Mouse (Mus musculus) layer of hippocampus, adult 8-10 months (tissue): Measurements from ENCODE around the gene Gnb2. TPM values are rescaled to one million over a fixed set of nuclear protein-coding genes. Genes with fewer than 3 reads are reported as not detected.

Experiments
- DNase-seq, 2 experiments: peaks; one replicate each; pipeline ENCODE4 v3.0.0; 2022; ENCODE audit warnings: low spot score in 2 of 2
- total RNA-seq, 4 experiments: library from RNA; stranded (reverse); gene quantifications; 2 replicates each; pipeline ENCODE4 v1.2.4; 2022

Gene Gnb2
- 100 to 1,000 TPM; 572 to 587 (median 576) TPM for total RNA-seq

DNA sequence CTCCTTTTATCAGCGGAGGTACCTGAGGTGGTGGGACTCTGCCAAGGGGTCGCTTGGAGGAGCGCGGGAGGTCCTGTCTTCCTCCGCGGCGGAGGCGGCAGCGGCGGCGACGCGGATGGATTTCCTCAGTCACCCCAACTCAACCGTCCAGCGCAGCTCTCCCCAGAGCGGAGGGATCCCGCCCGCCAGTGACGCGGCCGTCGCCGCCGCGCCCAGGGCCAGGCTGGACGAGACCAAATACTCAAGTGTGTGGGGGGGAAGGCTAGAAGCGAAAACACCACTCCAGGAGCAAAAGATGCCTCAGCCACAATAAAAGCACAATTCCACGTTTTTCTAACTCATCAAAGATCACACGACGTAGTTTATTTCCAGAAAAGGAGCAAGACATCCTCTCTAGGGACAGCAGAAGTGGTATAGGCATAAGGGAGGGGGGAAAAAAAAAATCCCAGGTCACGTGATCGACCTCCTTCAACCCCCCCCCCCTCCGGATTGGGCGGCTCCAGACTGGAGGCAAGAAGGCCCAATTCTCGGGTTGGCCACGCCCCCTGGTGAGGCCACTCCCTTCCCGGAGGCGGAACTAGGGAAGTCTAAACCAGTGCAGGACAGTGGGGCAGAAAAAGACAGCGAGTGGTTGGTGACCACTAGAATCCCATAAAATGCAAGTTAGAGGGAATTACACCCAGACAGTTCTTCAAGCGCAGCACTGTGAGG, at the start of gene Gnb2, which contains the start of gene Epo:
Gene Gnb2, minus strand, starts transcription at position 394 of the 711 bp plus-strand sequence.
Gene Epo, minus strand, starts transcription at position 126 of the 711 bp plus-strand sequence.
- peak; percentile 97 for DNase-seq

DNA sequence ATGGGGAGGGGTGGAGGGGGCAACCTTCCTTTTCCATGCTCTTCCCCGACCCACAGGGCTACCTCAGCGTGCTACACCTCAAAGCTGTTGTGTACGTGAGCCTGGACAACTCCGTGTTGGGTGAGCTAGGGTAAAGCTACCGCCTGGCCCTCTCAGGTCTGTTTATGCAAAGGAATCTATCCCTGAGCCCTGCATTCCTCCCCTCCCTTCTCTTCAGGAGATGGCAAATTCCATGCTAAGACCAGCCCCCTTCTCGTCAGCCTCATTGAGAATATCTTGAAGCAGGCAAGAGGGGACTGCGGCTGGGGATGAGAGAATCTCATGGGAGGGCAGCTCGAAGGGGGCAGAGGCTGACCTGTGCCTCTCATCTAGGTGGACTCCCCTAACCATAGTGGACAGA, 49.4 kb upstream of the Gnb2 start:
- DNase-seq, result no peak

DNA sequence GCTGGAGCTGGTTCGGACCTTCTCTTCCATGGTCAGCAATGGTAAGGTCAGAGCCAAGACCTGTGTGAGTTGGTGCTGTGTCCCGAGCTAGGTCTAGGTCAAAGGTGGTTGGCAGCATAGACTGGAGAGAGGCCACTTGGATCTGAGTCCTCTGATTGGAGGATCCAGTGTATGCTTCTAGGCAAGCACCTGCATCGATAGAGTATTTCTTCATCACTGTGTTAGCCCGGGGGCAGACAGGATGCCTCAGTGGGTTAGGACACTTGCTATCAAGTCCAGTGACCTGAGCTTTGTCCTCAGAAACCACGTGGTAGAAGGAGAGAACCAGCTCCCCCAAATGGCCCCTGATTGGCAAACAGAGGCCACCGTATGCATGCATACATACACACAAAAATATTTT, 46.9 kb upstream of the Gnb2 start:
- DNase-seq, result no peak

DNA sequence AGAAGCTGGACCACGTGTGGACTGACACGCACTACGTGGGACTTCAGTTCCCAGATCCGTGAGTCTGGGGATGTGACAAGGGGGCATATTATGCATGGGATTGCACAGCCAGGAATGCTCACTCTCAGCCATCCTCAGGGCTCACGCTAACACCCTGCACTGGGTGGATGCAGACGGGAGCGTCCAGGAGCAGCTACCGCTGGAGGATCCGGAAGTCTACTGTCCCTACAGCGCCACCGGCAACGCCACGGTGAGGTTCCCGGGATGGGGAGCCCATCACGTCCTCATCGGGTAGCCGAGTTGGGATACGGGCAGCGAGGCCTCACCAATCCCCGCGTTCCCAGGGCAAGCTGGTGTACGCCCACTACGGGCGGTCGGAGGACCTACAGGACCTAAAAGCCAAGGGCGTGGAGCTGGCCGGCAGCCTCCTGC, 41.2 kb upstream of the Gnb2 start:
- peak; percentile 41 to 55 for DNase-seq

DNA sequence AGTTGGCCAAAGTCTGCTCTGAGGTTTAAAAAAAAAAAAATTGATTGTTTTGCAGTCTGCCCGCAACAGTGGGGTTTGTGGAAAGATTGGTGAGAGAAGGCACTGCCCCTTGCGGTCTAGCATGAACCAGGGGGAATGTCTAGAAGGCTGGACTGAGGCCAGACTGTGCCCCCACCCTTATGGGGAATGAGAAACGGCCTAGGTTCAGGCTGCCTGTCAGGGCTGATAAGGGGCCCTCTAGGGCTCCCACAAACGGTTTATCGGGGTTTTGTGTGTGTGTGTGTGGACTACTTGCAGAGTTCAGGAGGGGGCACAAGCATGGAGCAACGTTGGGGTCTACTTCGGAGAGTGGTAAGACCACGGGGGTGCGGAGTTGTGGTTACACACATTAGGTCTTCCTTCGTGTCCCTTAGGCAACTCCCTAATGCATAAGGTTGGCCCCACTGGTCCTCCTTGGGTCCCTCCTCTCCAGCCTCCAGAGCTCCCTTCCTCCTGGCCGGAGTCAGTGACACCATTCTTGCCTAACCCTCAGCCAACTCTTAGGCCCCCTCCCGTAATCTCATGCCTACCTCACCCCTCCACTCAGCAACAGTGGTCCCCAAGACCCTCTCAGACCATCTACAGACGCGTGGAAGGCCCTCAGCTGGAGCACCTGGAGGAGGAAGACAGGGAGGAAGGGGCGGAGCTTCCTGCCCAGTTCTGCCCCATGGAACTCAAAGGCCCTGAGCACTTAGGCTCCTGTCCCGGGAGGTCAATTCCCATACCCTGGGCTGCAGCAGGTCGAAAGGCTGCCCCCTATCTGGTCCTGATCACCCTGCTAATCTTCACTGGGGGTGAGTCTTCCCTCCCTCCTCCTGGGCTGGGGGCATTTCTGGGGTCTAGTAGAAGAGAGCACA, 37.6 kb upstream of the Gnb2 start:
- DNase-seq, result no peak

DNA sequence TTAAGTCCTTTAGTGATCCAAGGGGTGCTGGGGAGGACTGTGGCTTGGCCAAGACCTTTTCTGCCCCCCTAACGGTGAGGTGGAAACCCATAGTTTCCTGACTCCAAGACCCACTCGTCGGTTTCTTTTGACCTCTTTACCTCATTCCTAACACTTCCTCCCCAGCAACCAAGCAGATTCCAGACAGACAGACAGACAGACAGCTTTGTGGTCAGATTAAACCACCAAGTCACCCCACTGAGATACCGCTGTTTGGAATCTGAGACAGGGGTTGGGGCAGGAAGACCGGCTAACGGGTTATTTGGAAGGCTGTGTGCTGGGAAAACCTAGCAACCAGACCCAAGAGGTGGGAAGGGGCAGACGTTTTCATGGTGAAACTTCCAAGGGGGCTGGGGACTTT, 36.9 kb upstream of the Gnb2 start:
- DNase-seq, result no peak

DNA sequence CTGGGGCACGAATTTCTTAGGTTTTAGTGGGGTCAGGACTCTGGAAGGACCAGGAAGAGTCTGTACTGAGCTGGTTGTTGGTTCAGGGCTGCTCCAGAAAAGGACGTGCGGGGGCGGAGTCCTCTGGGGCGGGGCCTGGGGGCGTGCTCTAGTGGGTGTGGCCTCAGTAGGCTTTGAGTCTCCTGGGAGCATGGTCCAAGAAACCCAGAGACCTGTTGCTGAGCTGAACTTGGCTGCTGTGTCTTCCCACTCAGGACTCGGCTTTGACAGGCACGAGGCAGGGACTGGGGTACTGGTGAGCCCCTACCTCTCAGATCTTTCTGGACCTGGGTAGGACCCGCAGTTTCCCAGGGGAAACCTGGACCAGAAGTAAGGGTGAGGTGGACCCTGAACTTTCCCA, 36.4 kb upstream of the Gnb2 start, which contains the start of gene Tfr2:
Gene Tfr2, plus strand, starts transcription at position 176 of the 400 bp plus-strand sequence.
- no peak for DNase-seq

DNA sequence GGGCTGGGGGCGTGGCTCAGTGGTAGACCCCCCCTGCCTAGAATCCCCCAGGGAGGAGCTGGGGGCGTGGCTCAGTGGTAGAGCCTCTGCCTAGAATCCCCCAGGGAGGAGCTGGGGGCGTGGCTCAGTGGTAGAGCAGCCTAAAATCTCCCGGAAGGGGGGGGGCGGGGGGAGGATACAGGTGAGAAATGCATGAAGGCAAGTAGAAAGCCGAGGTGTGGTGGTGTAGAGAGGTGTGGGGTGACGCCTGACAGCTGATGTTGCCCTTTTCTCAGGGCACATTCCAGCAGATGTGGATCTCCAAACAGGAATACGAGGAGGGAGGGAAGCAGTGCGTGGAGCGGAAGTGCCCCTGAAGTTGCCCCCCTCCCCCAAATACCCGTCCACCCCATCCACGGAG, 35.7 kb upstream of the Gnb2 start:
- DNase-seq, result no peak

DNA sequence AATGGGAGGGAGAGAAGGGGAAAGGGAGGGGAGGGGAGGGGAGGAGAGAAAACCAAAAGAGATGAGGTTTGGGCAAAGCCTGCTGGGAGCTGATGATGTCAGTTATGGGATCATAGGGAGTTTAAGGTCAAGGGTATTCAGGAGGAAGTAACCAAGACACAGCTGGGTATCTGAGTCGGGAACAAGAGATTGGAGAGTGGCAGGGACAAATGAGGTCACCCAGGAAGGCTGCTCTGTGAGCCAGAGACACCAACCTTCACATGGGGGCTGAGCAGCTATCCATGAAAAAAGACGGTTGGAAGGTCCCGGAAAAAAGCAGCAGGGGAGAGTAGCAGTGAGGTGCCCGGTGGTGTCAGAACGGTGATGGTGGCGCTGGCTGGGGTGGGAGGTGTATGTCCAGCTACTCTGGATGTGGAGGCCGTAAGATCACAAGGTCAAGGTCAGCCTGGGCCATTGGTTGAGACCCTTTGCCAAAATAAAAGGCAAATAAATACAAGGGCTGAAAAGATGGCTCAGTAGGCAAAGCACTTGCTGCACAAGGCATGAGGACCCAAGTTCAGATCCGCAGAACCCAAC, 35.0 kb upstream of the Gnb2 start:
- no peak for DNase-seq

DNA sequence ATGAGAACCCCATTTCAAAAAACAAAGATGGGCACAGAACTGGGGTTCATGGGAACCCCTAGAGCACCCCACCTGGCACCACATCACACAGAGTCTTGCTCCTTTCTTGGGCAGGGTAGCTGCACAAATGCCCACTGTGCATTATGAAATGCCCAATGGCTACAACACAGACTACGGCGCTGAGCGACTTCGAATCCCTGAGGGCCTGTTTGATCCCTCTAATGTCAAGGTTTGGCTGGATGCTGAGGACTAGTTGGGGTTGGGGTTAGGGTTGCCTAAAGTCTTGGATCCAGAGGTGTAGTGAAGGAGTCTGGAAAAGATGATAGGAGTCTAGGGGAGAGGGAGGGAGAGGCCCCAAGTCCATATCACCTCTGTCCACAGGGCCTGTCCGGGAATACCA, 33.1 kb upstream of the Gnb2 start:
- DNase-seq, result no peak

DNA sequence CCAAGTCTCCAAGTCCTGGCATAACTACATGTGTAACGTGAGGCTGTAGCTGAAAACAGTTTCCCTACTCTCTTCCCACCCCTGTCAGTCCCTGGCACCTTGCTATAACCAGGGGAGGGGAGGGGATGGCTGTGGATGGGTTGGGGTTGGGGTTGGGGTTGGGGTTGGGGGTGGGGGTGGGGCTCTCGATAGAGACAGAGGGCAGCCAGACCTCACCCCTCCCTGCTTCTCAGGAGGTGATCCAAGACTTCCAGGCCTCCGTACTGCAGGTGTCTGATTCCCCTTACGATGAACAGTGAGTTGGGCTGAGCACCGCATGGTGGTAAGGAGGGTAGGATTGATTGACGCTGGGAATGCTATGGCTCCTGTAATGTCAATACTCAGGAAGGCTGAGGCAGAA, 32.4 kb upstream of the Gnb2 start:
- DNase-seq, result no peak

DNA sequence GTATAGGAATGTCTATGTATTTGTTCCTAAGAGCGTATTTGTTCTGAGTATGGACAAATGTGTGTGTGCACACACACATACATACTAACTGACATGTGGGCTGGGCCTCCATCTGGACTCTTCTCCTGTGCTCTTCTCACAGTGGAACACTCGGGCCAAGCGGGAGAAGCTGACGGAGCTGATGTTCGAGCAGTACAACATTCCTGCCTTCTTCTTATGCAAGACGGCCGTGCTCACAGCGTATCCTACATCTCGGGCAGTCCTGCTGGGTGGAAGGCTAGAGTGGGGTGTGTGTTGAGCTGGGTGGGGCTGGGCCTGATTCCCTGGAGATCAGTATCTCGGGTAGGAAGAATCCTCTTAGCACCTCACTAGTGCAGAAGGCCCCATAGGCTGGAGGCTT, 29.7 kb upstream of the Gnb2 start:
- DNase-seq, result peak in 1 of 2 experiments; percentile 51

DNA sequence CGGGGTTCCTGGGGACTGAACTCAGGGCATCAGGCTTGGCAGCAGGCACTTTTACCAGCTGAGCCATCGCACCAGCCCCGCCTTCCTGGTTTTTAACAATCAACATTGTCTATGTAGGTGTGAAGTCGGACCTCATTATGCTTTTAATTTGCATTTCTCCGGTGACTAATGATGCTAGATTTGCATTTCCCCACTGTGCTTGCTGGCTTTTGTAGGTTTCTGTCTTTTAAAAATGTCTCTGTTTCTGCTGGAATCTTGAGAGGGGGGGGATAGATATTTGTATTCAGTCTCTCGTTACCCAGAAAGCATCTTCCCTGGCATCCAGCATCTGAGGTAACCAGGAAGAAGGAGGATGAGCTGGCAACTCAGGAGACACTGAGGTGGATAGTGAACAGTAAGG, 28.2 kb upstream of the Gnb2 start:
- DNase-seq, result no peak

DNA sequence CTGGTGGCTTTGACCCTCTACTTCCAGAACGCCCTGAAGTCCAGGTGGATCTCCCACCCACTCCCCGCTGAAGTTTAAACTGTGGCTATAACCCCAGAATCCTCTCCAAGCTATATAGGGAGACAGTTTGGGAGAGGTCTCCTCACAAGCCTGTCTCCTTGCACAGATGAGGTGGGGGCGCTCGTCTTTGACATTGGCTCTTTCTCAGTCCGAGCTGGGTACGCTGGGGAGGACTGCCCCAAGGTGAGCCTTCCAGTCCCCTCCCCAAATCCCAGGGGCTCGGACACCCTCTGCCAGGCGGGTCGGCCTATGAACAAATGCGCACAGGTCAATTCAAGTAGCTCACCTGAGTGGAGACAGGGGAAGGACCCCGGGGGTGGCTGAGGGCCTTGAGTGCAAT, 20.6 kb upstream of the Gnb2 start:
- DNase-seq, result no peak

DNA sequence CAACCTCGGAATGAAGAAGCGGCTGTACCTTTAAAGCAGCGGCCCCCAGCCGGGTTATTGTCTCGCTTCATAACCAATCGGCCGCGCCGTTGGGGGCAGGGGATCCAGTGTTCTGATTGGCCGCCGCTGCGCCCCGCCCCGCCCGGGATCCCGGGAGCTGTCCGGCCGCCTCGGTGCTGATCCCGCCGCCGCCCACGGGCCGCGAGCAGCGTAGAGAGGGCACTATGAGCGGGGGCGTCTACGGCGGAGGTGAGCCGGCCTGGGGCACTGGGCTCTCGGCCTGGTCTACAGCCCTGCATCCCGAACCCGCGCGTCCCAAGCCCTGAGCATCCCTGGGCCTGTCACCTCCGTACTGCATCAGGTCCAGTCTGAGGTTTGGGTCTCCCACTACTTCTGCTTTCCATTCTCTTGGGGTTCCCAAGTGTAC, 20.1 kb upstream of the Gnb2 start, which contains the start of gene Actl6b:
Gene Actl6b, plus strand, starts transcription at position 107 of the 427 bp plus-strand sequence.
- DNase-seq, result peak; percentile 83

DNA sequence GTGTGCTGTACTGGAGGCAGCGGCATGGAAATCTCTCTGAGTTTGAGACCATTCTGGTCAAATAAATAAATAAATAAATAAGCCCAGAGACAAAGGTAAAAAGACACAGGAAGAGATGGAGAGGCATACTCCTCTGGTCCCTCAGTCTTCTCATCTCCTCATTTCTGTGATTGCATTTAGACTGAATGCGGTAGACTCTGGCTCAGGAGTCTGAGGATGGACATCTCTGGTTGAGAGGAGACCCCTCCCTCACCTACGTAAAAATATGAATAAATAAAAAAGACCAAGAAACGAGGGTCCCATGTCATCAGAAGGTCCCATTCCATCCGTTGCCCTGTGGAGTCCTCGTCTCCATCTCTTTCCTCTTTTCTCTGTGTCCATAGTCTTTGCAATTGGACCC, 19.7 kb upstream of the Gnb2 start:
- no peak for DNase-seq

DNA sequence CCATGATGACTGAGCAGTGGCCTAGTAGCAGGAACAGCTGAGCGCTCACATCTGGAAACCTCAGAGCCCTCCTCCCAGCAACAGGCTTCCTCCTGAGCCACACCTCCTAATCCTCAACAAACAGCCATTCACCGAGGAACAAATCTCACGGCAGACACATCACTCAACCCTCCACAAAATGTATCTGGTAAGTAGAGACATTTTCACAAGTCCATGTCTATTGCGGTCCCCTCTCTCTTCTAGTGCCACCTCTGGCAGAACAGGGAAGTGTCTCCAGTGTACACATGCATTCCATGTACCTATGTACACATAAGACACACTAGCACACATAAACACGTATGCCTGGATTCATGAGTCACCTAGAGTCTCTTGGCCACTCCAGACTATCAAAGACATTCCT, 17.8 kb upstream of the Gnb2 start:
- DNase-seq, result no peak

DNA sequence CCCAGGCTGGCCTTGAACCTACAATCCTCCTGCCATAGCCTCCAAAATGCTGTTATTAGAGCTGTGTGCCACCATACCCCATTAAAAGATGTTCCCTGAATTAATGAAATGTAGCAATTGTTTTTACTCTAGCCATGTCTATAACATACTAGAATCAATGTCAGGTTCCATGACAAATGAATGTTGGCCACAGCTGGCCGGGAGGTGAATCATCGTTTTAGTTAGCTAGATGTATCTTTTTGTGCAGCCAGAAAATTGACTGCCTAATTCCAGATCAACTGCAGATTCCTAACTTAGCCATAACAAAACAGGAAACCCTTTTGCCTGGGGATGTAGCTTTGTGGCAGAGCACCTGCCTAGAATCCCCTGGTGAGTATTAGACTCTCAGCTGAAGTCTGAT, 16.5 kb upstream of the Gnb2 start:
- DNase-seq, result no peak

DNA sequence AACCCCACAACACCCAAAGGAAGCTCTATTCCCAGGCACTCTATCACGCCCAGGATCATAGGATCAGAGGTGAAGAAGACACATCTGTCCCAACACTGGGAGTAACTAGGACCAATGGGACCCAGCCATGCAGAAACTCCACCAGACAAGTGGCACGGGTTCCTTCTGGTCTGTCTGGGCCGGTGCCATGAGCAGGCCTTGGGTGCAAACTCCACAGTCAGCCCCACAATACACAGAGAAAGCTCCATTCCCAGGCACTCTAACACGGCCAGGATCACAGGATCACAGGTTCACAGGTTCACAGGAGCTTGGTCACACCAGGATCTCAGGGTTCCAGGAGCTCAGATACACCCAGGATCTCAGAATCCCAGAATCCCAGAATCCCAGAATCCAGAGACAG, 12.3 kb upstream of the Gnb2 start:
- DNase-seq, result no peak

DNA sequence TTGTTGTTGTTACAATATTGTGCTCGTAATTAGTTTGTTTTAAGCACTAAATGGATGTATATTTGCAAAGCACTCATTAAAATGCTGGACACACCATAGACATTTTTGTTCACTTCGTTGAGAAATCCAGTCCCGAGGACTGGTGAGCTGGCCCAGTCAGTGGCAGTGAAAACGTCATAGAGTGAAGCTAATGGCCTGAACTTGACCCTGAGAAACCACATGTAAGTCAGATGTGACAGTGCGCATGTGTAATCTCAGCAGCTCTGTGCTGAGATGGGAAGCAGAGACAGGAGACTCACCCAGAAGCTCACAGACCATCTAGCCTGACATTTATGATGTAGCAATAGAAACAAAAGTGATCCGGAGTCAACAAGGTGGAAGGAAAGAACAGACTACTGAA, 11.6 kb upstream of the Gnb2 start:
- no peak for DNase-seq

DNA sequence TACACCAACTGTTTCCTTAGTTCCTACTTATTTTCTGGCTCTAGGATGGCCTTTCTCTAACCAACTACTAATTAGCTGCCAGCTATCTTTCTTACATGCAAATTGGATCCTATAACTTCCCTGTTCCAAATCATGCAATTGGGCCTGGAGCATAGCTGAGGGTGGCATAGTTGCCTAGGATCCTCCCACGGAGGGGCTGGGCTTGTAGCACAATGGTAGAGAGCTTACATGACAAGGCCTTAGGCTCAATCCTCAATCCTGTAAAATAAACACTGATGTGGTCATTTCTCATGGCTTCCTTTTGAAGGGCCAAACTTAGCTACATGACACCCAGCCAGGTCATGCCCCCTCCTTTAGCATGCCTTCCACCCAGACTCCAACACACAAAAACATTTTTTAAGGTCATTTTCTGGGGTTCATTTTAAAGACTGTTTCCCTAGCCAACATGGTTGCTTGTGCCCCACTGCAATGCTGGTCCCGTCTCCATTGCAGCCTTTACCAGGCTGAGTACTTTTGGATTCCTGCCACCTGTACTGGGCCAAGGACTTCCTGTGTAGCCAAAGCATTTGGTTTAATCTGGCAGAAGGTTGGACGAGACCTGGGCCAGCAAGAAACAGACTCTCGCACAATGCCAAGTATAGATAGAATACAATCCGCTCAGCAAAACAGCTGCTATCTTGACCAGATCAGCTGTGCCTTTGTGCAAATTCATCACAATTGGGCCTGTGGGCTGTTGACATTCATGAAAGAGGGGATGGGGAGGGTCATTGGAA, 8.6 kb upstream of the Gnb2 start:
- DNase-seq, result no peak
